Mouse (Mus musculus) adrenal gland, adult 2 months (tissue): Measurements from ENCODE around the gene Olfr1390. TPM values are rescaled to one million over a fixed set of nuclear protein-coding genes. Genes with fewer than 3 reads are reported as not detected.
"Not testable (repeated sequence)": the region's sequence is repeated elsewhere in the genome, so short reads cannot be mapped to it uniquely, and the experiment has no call there.

Experiments
- DNase-seq: peaks from one replicate; pipeline ENCODE4 v3.0.0; 2021
- long read RNA-seq: library from polyadenylated mRNA; stranded (forward); transcript quantifications from one replicate; pipeline ENCODE4 v2.0.0, GENCODE M21; 2021
- polyA plus RNA-seq: library from polyadenylated mRNA; depleted of rRNA; stranded (reverse); fragments of >200 nt; gene quantifications from 2 replicates; pipeline ENCODE4 v1.2.3, GENCODE M21; 2012; rRNA removed
- total RNA-seq, 2 experiments: library from RNA; stranded (reverse); gene quantifications; 2 replicates each; pipeline ENCODE4 v1.2.3; 2021

Gene Olfr1390
- not detected for total RNA-seq
- not detected in 2 replicates for polyA plus RNA-seq
- long read RNA-seq: 0 reads

- DNase-seq: no peak
These were observed at the start of gene Olfr1390 for GRCm38 (mm10) chr11:49334888-49335287. Gene Olfr1390 (plus strand): TSS chr11:49335188.

GRCm38 (mm10) chr11:49287251-49287650 lies 47.7 kb upstream of the Olfr1390 start:
- DNase-seq: no peak

- no peak for DNase-seq
These were observed 42.2 kb upstream of the Olfr1390 start for GRCm38 (mm10) chr11:49292777-49293176.

GRCm38 (mm10) chr11:49304441-49304840 lies 30.5 kb upstream of the Olfr1390 start, which contains the start of gene Olfr10:
Gene Olfr10 (plus strand): TSS chr11:49304741.
- no peak for DNase-seq

GRCm38 (mm10) chr11:49308547-49308946 lies 26.4 kb upstream of the Olfr1390 start:
- DNase-seq: not testable (repeated sequence)

GRCm38 (mm10) chr11:49322442-49322841 lies 12.5 kb upstream of the Olfr1390 start, which contains the start of gene Olfr1391:
Gene Olfr1391 (plus strand): TSS chr11:49322742.
- no peak for DNase-seq

GRCm38 (mm10) chr11:49326726-49327125 lies 8.3 kb upstream of the Olfr1390 start:
- DNase-seq: no peak

- no peak for DNase-seq
These were observed 5.3 kb upstream of the Olfr1390 start for GRCm38 (mm10) chr11:49329686-49330085.

- peak; percentile 1 for DNase-seq
These were observed 2.3 kb downstream of the Olfr1390 start for GRCm38 (mm10) chr11:49337150-49337832.

GRCm38 (mm10) chr11:49383133-49383532 lies 48.1 kb downstream of the Olfr1390 start:
- no peak for DNase-seq

- not testable (repeated sequence) for DNase-seq
These were observed 51.1 kb downstream of the Olfr1390 start for GRCm38 (mm10) chr11:49386118-49386517.

Other genes with a start within 250 kb of the Olfr1390 start
- gene Olfr1396, start 220.3 kb upstream of the Olfr1390 start, total RNA-seq: 1 to 10 TPM; 1.9 to 3.6 TPM
- gene Olfr1396, start 220.3 kb upstream of the Olfr1390 start, polyA plus RNA-seq: 3.4 and 3.7 TPM in 2 replicates
- not detected for gene Olfr1395, start 192.9 kb upstream of the Olfr1390 start, total RNA-seq
- gene Olfr1395, start 192.9 kb upstream of the Olfr1390 start, polyA plus RNA-seq: not detected in 2 replicates
- gene Olfr1394, start 180.8 kb upstream of the Olfr1390 start, total RNA-seq: not detected
- gene Olfr1394, start 180.8 kb upstream of the Olfr1390 start, polyA plus RNA-seq: not detected in 2 replicates
- 10 to 100 TPM; 13.3 to 33.0 TPM for gene Btnl9, start 148.0 kb upstream of the Olfr1390 start, total RNA-seq
- gene Btnl9, start 148.0 kb upstream of the Olfr1390 start, polyA plus RNA-seq: 90.4 and 126 TPM in 2 replicates
- gene Zfp62, start 131.9 kb upstream of the Olfr1390 start, total RNA-seq: 10 to 100 TPM; 25.8 to 40.9 TPM
- 2.2 and 2.7 TPM in 2 replicates for gene Zfp62, start 131.9 kb upstream of the Olfr1390 start, polyA plus RNA-seq
- 100 to 1,000 TPM; 115 to 119 TPM for gene Mgat1, start 91.0 kb upstream of the Olfr1390 start, total RNA-seq
- gene Mgat1, start 91.0 kb upstream of the Olfr1390 start, polyA plus RNA-seq: 173 and 211 TPM in 2 replicates
- under 1 TPM in 1 of 2 experiments, not detected in 1; 0.32 TPM for gene Olfr1393, start 56.9 kb upstream of the Olfr1390 start, total RNA-seq
- 0.04 TPM in 1 of 2 replicates, not detected in the other for gene Olfr1393, start 56.9 kb upstream of the Olfr1390 start, polyA plus RNA-seq
- not detected for gene Olfr1392, start 49.9 kb upstream of the Olfr1390 start, total RNA-seq
- 0.22 TPM in 1 of 2 replicates, not detected in the other for gene Olfr1392, start 49.9 kb upstream of the Olfr1390 start, polyA plus RNA-seq
- gene Olfr10, start 30.4 kb upstream of the Olfr1390 start, total RNA-seq: not detected
- not detected in 2 replicates for gene Olfr10, start 30.4 kb upstream of the Olfr1390 start, polyA plus RNA-seq
- not detected for gene Olfr1391, start 12.4 kb upstream of the Olfr1390 start, total RNA-seq
- gene Olfr1391, start 12.4 kb upstream of the Olfr1390 start, polyA plus RNA-seq: not detected in 2 replicates
- not detected for gene Olfr1389, start 87.9 kb downstream of the Olfr1390 start, total RNA-seq
- gene Olfr1389, start 87.9 kb downstream of the Olfr1390 start, polyA plus RNA-seq: not detected in 2 replicates
- under 1 TPM in 1 of 2 experiments, not detected in 1; 0.12 TPM for gene Olfr1388, start 101.4 kb downstream of the Olfr1390 start, total RNA-seq
- gene Olfr1388, start 101.4 kb downstream of the Olfr1390 start, polyA plus RNA-seq: not detected in 2 replicates
- not detected for gene Olfr1387, start 120.2 kb downstream of the Olfr1390 start, total RNA-seq
- gene Olfr1387, start 120.2 kb downstream of the Olfr1390 start, polyA plus RNA-seq: not detected in 2 replicates
- not detected for gene Olfr1386, start 129.9 kb downstream of the Olfr1390 start, total RNA-seq
- not detected in 2 replicates for gene Olfr1386, start 129.9 kb downstream of the Olfr1390 start, polyA plus RNA-seq
- not detected for gene Olfr1385, start 153.9 kb downstream of the Olfr1390 start, total RNA-seq
- gene Olfr1385, start 153.9 kb downstream of the Olfr1390 start, polyA plus RNA-seq: not detected in 2 replicates
- under 1 TPM in 1 of 2 experiments, not detected in 1; 0.37 TPM for gene Olfr1384, start 171.5 kb downstream of the Olfr1390 start, total RNA-seq
- gene Olfr1384, start 171.5 kb downstream of the Olfr1390 start, polyA plus RNA-seq: not detected in 2 replicates
- gene Olfr1383, start 184.5 kb downstream of the Olfr1390 start, total RNA-seq: not detected
- gene Olfr1383, start 184.5 kb downstream of the Olfr1390 start, polyA plus RNA-seq: not detected in 2 replicates
- gene Olfr1382, start 193.1 kb downstream of the Olfr1390 start, total RNA-seq: not detected
- not detected in 2 replicates for gene Olfr1382, start 193.1 kb downstream of the Olfr1390 start, polyA plus RNA-seq
- not detected for gene Olfr1381, start 208.3 kb downstream of the Olfr1390 start, total RNA-seq
- not detected in 2 replicates for gene Olfr1381, start 208.3 kb downstream of the Olfr1390 start, polyA plus RNA-seq
- gene Olfr1380, start 221.7 kb downstream of the Olfr1390 start, total RNA-seq: not detected
- gene Olfr1380, start 221.7 kb downstream of the Olfr1390 start, polyA plus RNA-seq: not detected in 2 replicates